Mouse (Mus musculus): ENCODE data around the gene Prr36. TPM values are rescaled to one million over a fixed set of nuclear protein-coding genes. Genes with fewer than 3 reads are reported as not detected.

Gene Prr36
- polyA plus RNA-seq, 1 experiment from 2014 or later: 2.3 TPM

GRCm38 (mm10) chr8:4238434-4239192 is 21.4 kb upstream of the Prr36 start, which contains the start of the genes Map2k7 and Gm49320:
Gene Map2k7, plus strand, starts transcription at chr8:4238740.
Gene Gm49320, plus strand, starts transcription at chr8:4238865.
- Histone ChIP-seq H3K9me3 (no peaks in the 10 kb centered on the region), H3K36me3 (peaks cover 20% of the 10 kb centered on the region), H3K27ac (peak within 1 kb of the TSS; percentile 97), H3K9ac (peak within 1 kb of the TSS; percentile 85), H3K27me3 (no peaks in the 10 kb centered on the region), H3K4me3 (peak within 1 kb of the TSS; percentile 79), H3K4me1 (peaks cover 25% of the 10 kb centered on the region), H3K4me2 (peak within 1 kb of the TSS; percentile 89)
- WGBS: 0% methylated on average over 62 of the region's 71 CpGs
- ATAC-seq (ENCODE audit: insufficient number of reproducible peaks, insufficient read depth, low FRiP score, low TSS enrichment, low read depth): peak; percentile 93

GRCm38 (mm10) chr8:4237814-4238433 is 20.7 kb upstream of the Prr36 start:
- H3K4me1 ChIP-seq: peaks cover 25% of the 10 kb centered on the region
- no peaks in the 10 kb centered on the region for H3K9me3 ChIP-seq
- H3K27me3 ChIP-seq: no peaks in the 10 kb centered on the region
- peak; percentile 18 for ATAC-seq (ENCODE audit: insufficient number of reproducible peaks, insufficient read depth, low FRiP score, low TSS enrichment, low read depth)
- H3K4me2 ChIP-seq: peak overlapping the region; percentile 89
- peak overlapping the region; percentile 97 for H3K27ac ChIP-seq
- peak overlapping the region; percentile 83 for H3K9ac ChIP-seq
- peak overlapping the region; percentile 79 for H3K4me3 ChIP-seq
- 23% methylated on average over 15 of the region's 15 CpGs for WGBS
- peaks cover 14% of the 10 kb centered on the region for H3K36me3 ChIP-seq

GRCm38 (mm10) chr8:4230612-4231351 is 13.5 kb upstream of the Prr36 start:
- Histone ChIP-seq H3K27me3 (peaks cover 30% of the 10 kb centered on the region), H3K9me3 (no peaks in the 10 kb centered on the region), H3K4me2 (no peak overlapping the region), H3K9ac (no peak overlapping the region), H3K36me3 (no peaks in the 10 kb centered on the region), H3K4me3 (no peak overlapping the region), H3K4me1 (peaks cover 12% of the 10 kb centered on the region; the same call in 1 of the 2 replicates), H3K27ac (no peak overlapping the region)
- no peak; the same call in 1 of the 2 replicates for ATAC-seq (ENCODE audit: insufficient number of reproducible peaks, insufficient read depth, low FRiP score, low TSS enrichment, low read depth)
- whole genome bisulfite sequencing: 50% methylated on average over 10 of the region's 10 CpGs

GRCm38 (mm10) chr8:4229784-4230183 is 12.5 kb upstream of the Prr36 start:
- Histone ChIP-seq H3K27ac (no peak overlapping the region), H3K4me1 (peaks cover 12% of the 10 kb centered on the region; the same call in 1 of the 2 replicates), H3K36me3 (no peaks in the 10 kb centered on the region), H3K9ac (no peak overlapping the region), H3K27me3 (peaks cover 32% of the 10 kb centered on the region), H3K9me3 (no peaks in the 10 kb centered on the region), H3K4me2 (no peak overlapping the region), H3K4me3 (no peak overlapping the region)
- 74% methylated on average over 5 of the region's 5 CpGs for WGBS
- ATAC-seq (ENCODE audit: insufficient number of reproducible peaks, insufficient read depth, low FRiP score, low TSS enrichment, low read depth): no peak

- no peak for ATAC-seq (ENCODE audit: insufficient number of reproducible peaks, insufficient read depth, low FRiP score, low TSS enrichment, low read depth)
- Histone ChIP-seq H3K4me1 (peaks cover 12% of the 10 kb centered on the region; the same call in 1 of the 2 replicates), H3K36me3 (no peaks in the 10 kb centered on the region), H3K9me3 (no peaks in the 10 kb centered on the region), H3K27ac (no peak overlapping the region), H3K4me3 (no peak overlapping the region), H3K27me3 (peaks cover 41% of the 10 kb centered on the region), H3K9ac (no peak overlapping the region), H3K4me2 (no peak overlapping the region)
- WGBS: 92% methylated on average over 4 of the region's 4 CpGs
Observed at GRCm38 (mm10) chr8:4227919-4228318, 10.7 kb upstream of the Prr36 start.

- peaks cover 41% of the 10 kb centered on the region for H3K27me3 ChIP-seq
- no peaks in the 10 kb centered on the region for H3K36me3 ChIP-seq
- H3K4me3 ChIP-seq: peak within 1 kb of the TSS; percentile 42
- peak within 1 kb of the TSS; percentile 65 for H3K9ac ChIP-seq
- peak within 1 kb of the TSS; percentile 67 for H3K4me2 ChIP-seq
- peaks cover 12% of the 10 kb centered on the region; the same call in 1 of the 2 replicates for H3K4me1 ChIP-seq
- 2% methylated on average over 33 of the region's 33 CpGs for WGBS
- H3K9me3 ChIP-seq: no peaks in the 10 kb centered on the region
- H3K27ac ChIP-seq: no peak within 1 kb of the TSS
- peak; percentile 11; the same call in 1 of the 2 replicates for ATAC-seq (ENCODE audit: insufficient number of reproducible peaks, insufficient read depth, low FRiP score, low TSS enrichment, low read depth)
Observed at GRCm38 (mm10) chr8:4226739-4227347, 9.6 kb upstream of the Prr36 start, which contains the start of gene Lrrc8e. Gene Lrrc8e, plus strand, starts transcription at chr8:4226827.

- Histone ChIP-seq H3K27me3 (peaks cover 41% of the 10 kb centered on the region), H3K9ac (peak overlapping the region; percentile 65), H3K36me3 (no peaks in the 10 kb centered on the region), H3K9me3 (no peaks in the 10 kb centered on the region), H3K27ac (no peak overlapping the region), H3K4me3 (peak overlapping the region; percentile 42), H3K4me1 (peaks cover 12% of the 10 kb centered on the region; the same call in 1 of the 2 replicates), H3K4me2 (peak overlapping the region; percentile 67)
- WGBS: 22% methylated on average over 4 of the region's 4 CpGs
- no peak for ATAC-seq (ENCODE audit: insufficient number of reproducible peaks, insufficient read depth, low FRiP score, low TSS enrichment, low read depth)
Observed at GRCm38 (mm10) chr8:4226323-4226722, 9.1 kb upstream of the Prr36 start.

- peaks cover 47% of the 10 kb centered on the region for H3K27me3 ChIP-seq
- no peak overlapping the region for H3K4me2 ChIP-seq
- peaks cover 12% of the 10 kb centered on the region for H3K4me1 ChIP-seq
- no peaks in the 10 kb centered on the region for H3K9me3 ChIP-seq
- no peak for ATAC-seq (ENCODE audit: insufficient number of reproducible peaks, insufficient read depth, low FRiP score, low TSS enrichment, low read depth)
- no peaks in the 10 kb centered on the region for H3K36me3 ChIP-seq
- no peak overlapping the region for H3K9ac ChIP-seq
- no peak overlapping the region for H3K27ac ChIP-seq
- no peak overlapping the region for H3K4me3 ChIP-seq
Observed at GRCm38 (mm10) chr8:4222059-4222458, 4.8 kb upstream of the Prr36 start.

- no peak for ATAC-seq (ENCODE audit: insufficient number of reproducible peaks, insufficient read depth, low FRiP score, low TSS enrichment, low read depth)
- Histone ChIP-seq H3K4me3 (no peak overlapping the region), H3K27ac (no peak overlapping the region), H3K4me2 (no peak overlapping the region), H3K27me3 (peaks cover 56% of the 10 kb centered on the region), H3K4me1 (peaks cover 15% of the 10 kb centered on the region), H3K9me3 (no peaks in the 10 kb centered on the region), H3K9ac (no peak overlapping the region), H3K36me3 (no peaks in the 10 kb centered on the region)
- 85% methylated on average over 3 of the region's 3 CpGs for WGBS
Observed at GRCm38 (mm10) chr8:4219617-4220016, 2.4 kb upstream of the Prr36 start.

GRCm38 (mm10) chr8:4216296-4216695 is 963 bp downstream of the Prr36 start:
- no peaks in the 10 kb centered on the region for H3K36me3 ChIP-seq
- H3K4me3 ChIP-seq: peak overlapping the region; percentile 48
- peak overlapping the region; percentile 63 for H3K9ac ChIP-seq
- H3K27ac ChIP-seq: no peak overlapping the region
- WGBS: 8% methylated on average over 18 of the region's 18 CpGs
- H3K4me2 ChIP-seq: peak overlapping the region; percentile 85
- no peaks in the 10 kb centered on the region for H3K9me3 ChIP-seq
- H3K4me1 ChIP-seq: peaks cover 34% of the 10 kb centered on the region
- H3K27me3 ChIP-seq: peaks cover 56% of the 10 kb centered on the region
- ATAC-seq (ENCODE audit: insufficient number of reproducible peaks, insufficient read depth, low FRiP score, low TSS enrichment, low read depth): no peak

All from embryonic facial prominence, embryonic 13.5 days (tissue).